Mouse (Mus musculus): ENCODE measurements around the gene Slc5a4a. TPM values are rescaled to one million over a fixed set of nuclear protein-coding genes. Genes with fewer than 3 reads are reported as not detected.

The Slc5a4a gene
- total RNA-seq (2021), result not detected
- long read RNA-seq, result 0 reads

GRCm38 (mm10) chr10:76147278-76147677, at the start of gene Slc5a4a:
Gene Slc5a4a (plus strand): TSS chr10:76147451.
- no peak for DNase-seq (ENCODE audit: low spot score in 2 of 2)

- no peak for DNase-seq (ENCODE audit: low spot score in 2 of 2)
Observed at GRCm38 (mm10) chr10:76110861-76111260, 36.4 kb upstream of the Slc5a4a start, which contains the start of gene Slc5a4b. Gene Slc5a4b (minus strand): TSS chr10:76110961.

GRCm38 (mm10) chr10:76117966-76118365, 29.3 kb upstream of the Slc5a4a start:
- DNase-seq (ENCODE audit: low spot score in 2 of 2), result peak in 1 of 2 experiments; percentile 30

GRCm38 (mm10) chr10:76118741-76119140, 28.5 kb upstream of the Slc5a4a start:
- DNase-seq (ENCODE audit: low spot score in 2 of 2), result no peak

GRCm38 (mm10) chr10:76120124-76120711, 27.0 kb upstream of the Slc5a4a start:
- no peak for DNase-seq (ENCODE audit: low spot score in 2 of 2)

- no peak for DNase-seq (ENCODE audit: low spot score in 2 of 2)
Observed at GRCm38 (mm10) chr10:76121495-76121894, 25.8 kb upstream of the Slc5a4a start.

DNA sequence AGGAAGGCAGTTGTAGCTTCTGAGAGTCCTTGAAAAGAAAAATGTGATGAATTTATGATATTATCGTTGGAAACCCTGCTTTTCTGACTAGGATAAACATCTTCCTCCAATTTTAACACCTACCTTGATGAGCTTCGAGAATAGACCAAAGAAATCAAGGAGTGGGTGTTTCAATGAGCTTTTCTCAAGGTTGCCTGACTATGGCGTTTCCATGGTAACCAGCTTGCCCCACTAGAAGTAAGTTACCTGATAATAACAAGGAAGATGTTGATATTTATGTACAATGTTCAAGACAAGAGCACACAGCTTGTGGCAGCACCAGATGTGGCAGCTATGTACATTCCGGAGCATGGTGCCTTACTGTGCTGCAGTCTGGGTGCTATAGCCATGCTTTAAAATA, 14.7 kb upstream of the Slc5a4a start:
- no peak for DNase-seq (ENCODE audit: low spot score in 2 of 2)

GRCm38 (mm10) chr10:76136318-76136717, 10.9 kb upstream of the Slc5a4a start:
- no peak for DNase-seq (ENCODE audit: low spot score in 2 of 2)

- DNase-seq (ENCODE audit: low spot score in 2 of 2), result no peak
Observed at GRCm38 (mm10) chr10:76146846-76147245, 405 bp upstream of the Slc5a4a start.

- DNase-seq (ENCODE audit: low spot score in 2 of 2), result no peak
Observed at GRCm38 (mm10) chr10:76155911-76156310, 8.7 kb downstream of the Slc5a4a start.

DNA sequence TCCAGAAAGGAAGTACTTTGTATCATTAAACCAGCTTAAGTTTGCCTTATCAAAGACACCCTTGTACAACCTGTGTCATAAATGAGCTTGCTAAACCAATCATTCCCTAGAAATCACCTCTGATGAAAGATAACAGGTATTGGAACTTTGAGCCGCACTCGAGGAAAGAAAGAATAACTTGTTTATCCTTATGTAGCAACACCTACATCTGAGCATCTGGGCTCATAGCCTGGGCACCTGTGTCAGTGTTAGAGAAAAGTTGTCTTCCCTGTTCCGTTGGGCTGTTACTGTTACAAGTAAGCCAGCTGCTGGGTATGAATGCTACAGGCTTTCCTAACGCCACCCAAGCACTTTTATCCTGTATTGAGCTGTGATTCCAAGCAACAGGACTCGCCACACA, 10.3 kb downstream of the Slc5a4a start:
- DNase-seq (ENCODE audit: low spot score in 2 of 2), result no peak

DNA sequence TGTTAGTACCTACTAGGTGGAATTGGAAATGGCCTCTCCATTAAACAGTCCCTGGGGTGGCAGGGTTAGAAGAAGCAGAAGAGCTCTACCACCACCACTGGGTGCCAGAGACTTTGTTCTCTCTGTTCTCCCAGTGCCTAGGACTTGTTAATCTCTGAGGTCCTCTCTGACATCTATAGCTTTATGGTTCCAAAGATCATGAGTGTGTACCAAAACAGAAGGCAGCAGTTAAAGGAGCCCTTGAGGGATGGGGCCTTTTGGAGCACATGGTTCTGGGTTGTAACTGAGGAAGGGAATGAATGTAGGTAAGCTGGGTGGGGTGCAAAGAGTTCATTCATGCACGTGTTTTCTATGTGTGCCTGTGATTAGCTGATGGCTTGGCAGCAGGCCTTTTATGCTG, 10.8 kb downstream of the Slc5a4a start:
- DNase-seq (ENCODE audit: low spot score in 2 of 2), result no peak

DNA sequence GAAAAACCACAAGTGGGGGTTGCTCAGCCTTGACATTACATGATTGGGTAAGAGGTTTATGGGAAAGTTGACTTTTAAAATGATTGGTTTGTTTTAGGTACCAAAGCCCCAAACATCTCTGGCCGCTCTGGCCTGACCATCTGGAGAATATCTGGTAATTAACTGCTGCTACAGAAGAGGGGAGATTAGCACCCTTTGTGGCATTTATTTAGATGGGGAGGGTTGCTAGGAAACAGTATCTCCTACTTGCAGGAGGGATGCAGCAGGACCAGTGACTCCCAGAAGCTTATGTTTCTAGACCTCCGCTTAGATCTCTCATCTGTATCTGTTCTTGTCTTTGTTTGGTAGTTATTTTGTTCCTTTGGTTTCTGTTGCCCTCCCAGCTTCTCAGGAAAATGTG, 27.6 kb downstream of the Slc5a4a start:
- peak in 1 of 2 experiments; percentile 1 for DNase-seq (ENCODE audit: low spot score in 2 of 2)

- no peak for DNase-seq (ENCODE audit: low spot score in 2 of 2)
Observed at GRCm38 (mm10) chr10:76185216-76185615, 38.0 kb downstream of the Slc5a4a start.

DNA sequence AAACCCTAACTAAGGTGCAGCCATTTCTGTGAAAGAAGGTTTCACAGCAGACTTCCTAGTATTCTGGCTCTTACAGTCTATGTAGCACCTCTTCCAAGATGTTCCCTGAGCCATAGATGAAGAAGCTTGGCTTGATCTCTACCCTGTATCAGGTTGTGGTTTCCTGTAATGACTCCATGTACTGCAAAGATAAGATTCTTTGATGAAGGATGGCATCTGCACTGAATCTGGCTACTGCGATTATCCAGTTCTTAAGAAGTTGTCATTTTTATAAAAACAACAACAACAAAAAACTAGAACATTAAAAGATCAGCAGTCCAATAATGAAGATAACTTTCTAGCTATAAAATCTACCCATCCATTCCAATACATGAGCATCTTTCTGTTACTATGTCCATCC, 40.8 kb downstream of the Slc5a4a start:
- DNase-seq (ENCODE audit: low spot score in 2 of 2), result no peak

DNA sequence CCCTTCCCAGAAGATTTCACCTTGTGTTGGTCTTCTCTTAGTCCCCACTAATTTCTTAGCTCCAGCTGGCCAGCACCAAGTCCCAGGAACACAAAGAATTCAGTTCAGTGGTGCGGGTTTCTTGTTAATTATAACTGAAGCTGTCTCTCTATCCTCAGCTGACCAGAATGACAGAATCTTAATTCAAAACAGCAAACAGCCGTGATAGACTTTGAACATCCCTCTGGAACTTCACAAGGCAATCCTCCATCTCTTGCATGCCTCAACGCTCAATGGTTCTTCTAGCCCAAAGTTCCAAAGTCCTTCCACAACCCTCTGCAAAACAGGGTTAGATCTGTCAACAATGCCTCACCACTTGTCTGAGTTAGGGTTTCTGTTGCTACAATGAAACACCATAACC, 54.2 kb downstream of the Slc5a4a start:
- no peak for DNase-seq (ENCODE audit: low spot score in 2 of 2)

- peak; percentile 33 to 84 for DNase-seq (ENCODE audit: low spot score in 2 of 2)
Observed at GRCm38 (mm10) chr10:76201978-76202377, 54.7 kb downstream of the Slc5a4a start.

- DNase-seq (ENCODE audit: low spot score in 2 of 2), result peak in 1 of 2 experiments; percentile 70
Observed at GRCm38 (mm10) chr10:76203798-76204283, 56.6 kb downstream of the Slc5a4a start.

DNA sequence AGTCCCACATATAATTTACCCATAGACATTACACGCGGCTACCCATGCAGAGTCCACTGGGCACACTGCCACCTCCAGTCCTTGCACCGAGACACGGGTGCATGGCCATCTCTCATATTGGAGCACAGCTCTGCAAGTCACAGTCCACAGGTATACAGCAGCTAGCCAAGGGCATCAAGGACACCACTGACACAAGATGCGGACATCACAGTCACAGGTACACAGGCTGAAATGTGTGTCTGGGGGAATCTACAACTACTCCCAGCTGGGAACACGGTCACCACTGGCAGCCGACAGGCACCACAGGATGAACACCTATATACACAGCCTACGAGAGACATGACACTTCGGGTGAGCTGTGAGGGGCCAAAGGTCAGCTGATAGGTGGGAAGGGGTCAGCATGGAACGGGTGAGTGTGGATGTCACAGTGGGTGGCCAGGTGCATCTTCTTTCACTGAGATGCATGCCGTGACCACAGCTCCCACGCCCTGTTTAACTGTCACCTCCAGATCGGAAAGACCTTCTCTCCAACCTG, 60.1 kb downstream of the Slc5a4a start:
- DNase-seq (ENCODE audit: low spot score in 2 of 2), result no peak

GRCm38 (mm10) chr10:76209241-76209640, 62.0 kb downstream of the Slc5a4a start:
- DNase-seq (ENCODE audit: low spot score in 2 of 2), result no peak

DNA sequence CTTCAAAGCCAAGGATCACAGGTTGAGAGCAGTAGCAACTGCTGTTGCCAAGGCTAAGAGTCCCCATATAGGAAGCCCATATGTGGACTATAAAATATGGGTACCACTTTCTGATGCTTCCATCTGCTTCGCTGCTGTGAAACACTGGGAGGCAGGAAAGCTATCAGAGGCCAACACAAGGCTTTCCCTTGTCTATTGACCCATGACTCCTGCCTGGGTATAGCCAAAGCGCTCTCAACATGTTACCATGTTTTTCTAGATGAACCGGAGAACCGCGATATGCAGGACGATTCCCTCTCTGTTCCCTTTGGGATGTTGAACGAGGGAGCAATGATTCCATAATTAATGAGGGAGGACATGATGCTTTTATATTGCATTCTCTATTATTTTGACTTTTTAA, 63.6 kb downstream of the Slc5a4a start:
- no peak for DNase-seq (ENCODE audit: low spot score in 2 of 2)

- DNase-seq (ENCODE audit: low spot score in 2 of 2), result no peak
Observed at GRCm38 (mm10) chr10:76212121-76212520, 64.9 kb downstream of the Slc5a4a start.

DNA sequence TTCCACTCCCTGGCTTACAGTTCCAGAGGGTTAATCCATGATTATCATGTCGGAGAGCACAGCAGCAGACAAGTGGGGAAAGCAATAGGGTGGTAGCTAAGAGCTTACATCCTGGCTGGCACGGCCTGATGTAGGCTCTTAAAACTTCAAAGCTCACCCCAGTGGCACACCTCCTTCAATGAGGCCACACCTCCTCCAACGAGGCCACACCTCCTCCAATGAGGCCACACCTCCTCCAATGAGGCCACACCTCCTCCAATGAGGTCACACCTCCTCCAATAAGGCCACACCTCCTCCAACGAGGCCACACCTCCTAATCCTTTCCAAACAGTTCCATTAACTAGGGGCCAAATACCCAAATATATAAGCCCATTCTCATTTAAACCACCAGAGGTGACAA, 66.9 kb downstream of the Slc5a4a start:
- no peak for DNase-seq (ENCODE audit: low spot score in 2 of 2)

Data from layer of hippocampus, adult 18-20 months (tissue).